Mouse (Mus musculus) C2C12 (cell line): Measurements from ENCODE around the gene Isg20l2.

Source experiments
- CTCF ChIP-seq: IDR thresholded peaks from one replicate; pipeline ENCODE4 v1.5.1; 2011; ENCODE audit not compliant: control insufficient read depth, insufficient read depth, insufficient read length
- USF1 ChIP-seq: IDR thresholded peaks from one replicate; pipeline ENCODE4 v1.6.1; 2011; ENCODE audit warnings: low read depth, mild to moderate bottlenecking, control low read depth, moderate library complexity

DNA sequence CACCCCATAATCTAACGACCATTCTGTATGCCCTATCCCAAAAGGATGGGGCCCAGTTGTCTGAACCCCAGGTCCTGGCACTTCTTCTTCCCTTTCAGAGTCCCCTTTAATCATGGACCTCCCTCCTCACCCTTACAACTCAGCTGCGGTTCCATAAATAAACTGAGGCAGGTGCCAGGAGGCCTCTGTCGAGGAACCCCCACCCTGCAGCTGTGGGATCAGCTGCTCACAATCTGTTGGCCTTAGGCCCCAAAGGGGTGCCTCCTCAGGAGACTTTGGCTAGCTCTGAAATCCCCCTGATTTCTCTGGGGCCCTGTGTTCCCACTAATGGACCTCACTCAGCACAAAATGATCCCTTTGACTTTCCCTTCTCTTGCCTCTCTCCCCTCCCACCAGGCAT lies 54.0 kb downstream of the Isg20l2 start:
- TF ChIP-seq CTCF (no peak), USF1 (no peak)
